Mouse (Mus musculus) heart, embryonic 16.5 days (tissue): ENCODE data around the gene Plekhg4. TPM values are rescaled to one million over a fixed set of nuclear protein-coding genes. Genes with fewer than 3 reads are reported as not detected.

Experiments
- ATAC-seq: fragments of 200-750 bp; cut with Nextera tagmentation; replicated peaks from 2 replicates; pipeline ENCODE4 v1.8.0; 2017; ENCODE audit warnings: moderate number of reproducible peaks; ENCODE audit not compliant: insufficient read depth, low FRiP score; ENCODE audit errors: extremely low read depth
- H3K27ac ChIP-seq: fragments of 300-500 bp; sonication (generic); 2 replicates; pipeline ENCODE4 v1.5.1; 2014; ENCODE audit warnings: mild to moderate bottlenecking, low read length, control low read depth, moderate library complexity
- H3K27me3 ChIP-seq: fragments of 300-500 bp; sonication (generic); 2 replicates; pipeline ENCODE4 v1.6.1; 2014; ENCODE audit warnings: low read length, mixed read lengths; ENCODE audit not compliant: control insufficient read depth, insufficient read depth
- H3K36me3 ChIP-seq: fragments of 300-500 bp; sonication (generic); 2 replicates; pipeline ENCODE4 v1.6.1; 2014; ENCODE audit not compliant: control insufficient read depth, insufficient read depth
- H3K4me1 ChIP-seq: fragments of 300-500 bp; sonication (generic); 2 replicates; pipeline ENCODE4 v1.6.1; 2014; ENCODE audit warnings: low read length, mixed read lengths; ENCODE audit not compliant: control insufficient read depth, insufficient read depth
- H3K4me2 ChIP-seq: fragments of 300-500 bp; sonication (generic); 2 replicates; pipeline ENCODE4 v1.6.1; 2014; ENCODE audit warnings: low read depth, mild to moderate bottlenecking, control low read depth, low read length
- H3K4me3 ChIP-seq: fragments of 300-500 bp; sonication (generic); 2 replicates; pipeline ENCODE4 v1.5.1; 2014; ENCODE audit warnings: mild to moderate bottlenecking, control low read depth, low read length
- H3K9ac ChIP-seq: fragments of 300-500 bp; sonication (generic); 2 replicates; pipeline ENCODE4 v1.6.1; 2014; ENCODE audit warnings: low read length, control low read depth
- H3K9me3 ChIP-seq: fragments of 300-500 bp; sonication (generic); replicated peaks from 2 replicates; pipeline ENCODE4 v1.6.1; 2016; ENCODE audit warnings: low read length; ENCODE audit not compliant: control insufficient read depth
- WGBS: fragments of 180-500 bp; shearing (Covaris S2); extraction: QIAGEN DNeasy Blood & Tissue Kit; methylation state at CpG from one replicate; pipeline ENCODE4 v1.1.7; 2014; 5-methylcytosine and 5-hydroxymethylcytosine counted together
- polyA plus RNA-seq: library from polyadenylated mRNA; unstranded; fragments of >200 nt; fragmentation: Nextera tagmentation; extraction: Ambion mirVana; gene quantifications from 2 replicates; pipeline ENCODE4 v1.2.1, GENCODE M21; 2015

The Plekhg4 gene
- polyA plus RNA-seq, 1 experiment from 2014 or later, result 0.18 TPM

DNA sequence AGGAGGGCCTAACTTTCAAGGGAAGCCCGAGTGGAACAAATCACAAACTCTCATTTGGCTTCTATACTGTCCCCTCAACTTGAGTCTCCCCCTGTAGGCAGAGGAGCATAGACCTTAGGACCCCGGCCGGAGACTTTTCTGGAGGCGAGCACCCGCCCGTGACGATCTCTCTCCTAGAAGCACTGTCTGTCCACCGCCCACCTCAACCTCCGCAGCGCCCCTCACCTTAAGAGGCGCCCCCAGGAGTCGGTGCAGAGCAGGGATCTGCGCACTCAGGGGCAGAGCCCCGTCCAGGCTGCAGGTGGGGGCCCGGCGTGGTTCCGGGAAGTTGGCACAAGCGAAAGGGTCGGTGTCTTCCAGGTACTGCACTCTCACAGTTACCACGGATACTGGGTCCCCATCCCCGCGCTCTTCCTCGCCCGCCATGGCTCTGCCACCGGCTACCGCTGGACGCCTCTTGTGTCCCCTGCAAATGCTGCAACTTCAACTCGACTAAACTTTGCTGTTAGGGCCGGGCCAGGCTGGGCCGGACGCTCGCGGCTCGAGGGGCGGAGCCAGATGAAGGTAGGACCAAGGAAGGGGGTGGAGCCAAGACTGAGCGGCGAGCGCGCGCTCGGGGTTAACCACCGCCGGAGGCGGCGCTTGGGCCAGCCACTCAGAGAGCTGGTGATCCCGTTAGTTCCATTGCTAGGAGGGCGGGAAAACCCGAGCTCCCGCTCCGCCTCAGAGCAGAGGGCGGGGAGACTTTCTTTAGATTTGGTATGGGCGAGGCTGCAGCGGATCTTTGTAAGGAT, 25.4 kb upstream of the Plekhg4 start, which contains the start of gene Fhod1:
Gene Fhod1, minus strand, starts transcription at position 526 of the 794 bp plus-strand sequence.
- Histone ChIP-seq H3K9ac (peak within 1 kb of the TSS; percentile 87), H3K9me3 (no peaks in the 10 kb centered on the region), H3K27me3 (peaks cover 2% of the 10 kb centered on the region; the same call in 1 of the 2 replicates), H3K4me2 (peak within 1 kb of the TSS; percentile 87), H3K4me3 (peak within 1 kb of the TSS; percentile 73), H3K27ac (peak within 1 kb of the TSS; percentile 92), H3K36me3 (no peaks in the 10 kb centered on the region), H3K4me1 (peaks cover 44% of the 10 kb centered on the region)
- ATAC-seq, result peak; percentile 88
- under 1% methylated on average over 53 of the region's 53 CpGs for WGBS

DNA sequence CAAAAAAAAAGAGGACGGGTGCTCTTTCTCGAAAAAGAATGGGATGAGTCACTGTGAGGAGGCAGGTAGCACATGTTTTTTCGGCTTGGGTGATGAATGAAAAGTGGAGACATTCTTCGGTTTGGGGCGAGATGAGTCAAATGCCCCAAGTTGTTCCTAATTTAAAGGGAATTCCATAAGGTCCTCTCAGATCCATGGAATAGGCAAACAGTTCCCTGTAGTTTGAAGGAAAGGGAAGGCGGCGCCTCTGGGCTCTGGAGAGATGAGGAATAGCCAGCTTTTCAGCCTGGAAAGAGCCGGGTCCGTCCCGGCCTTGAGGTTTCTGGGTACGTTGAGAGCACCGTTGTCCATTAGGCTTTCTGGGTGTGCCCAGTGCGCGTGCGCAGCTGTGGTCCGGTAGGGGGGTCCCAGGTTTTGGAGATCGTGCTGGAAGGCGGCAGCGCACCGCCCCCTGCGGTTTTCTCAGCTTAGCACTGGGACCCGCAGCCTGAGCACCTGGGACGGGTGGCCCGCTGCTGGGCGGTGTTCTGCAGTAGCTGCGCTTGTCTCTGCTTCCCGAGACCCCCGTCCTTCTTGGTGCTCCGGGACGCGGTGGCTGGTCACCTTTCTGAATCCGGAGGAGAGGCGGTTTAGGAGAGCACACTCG, 24.5 kb upstream of the Plekhg4 start, which contains the start of gene Slc9a5:
Gene Slc9a5, plus strand, starts transcription at position 394 of the 646 bp plus-strand sequence.
- Histone ChIP-seq H3K36me3 (no peaks in the 10 kb centered on the region), H3K9me3 (no peaks in the 10 kb centered on the region), H3K4me1 (peaks cover 44% of the 10 kb centered on the region), H3K4me3 (peak within 1 kb of the TSS; percentile 73), H3K27ac (peak within 1 kb of the TSS; percentile 92), H3K4me2 (peak within 1 kb of the TSS; percentile 87), H3K27me3 (peaks cover 2% of the 10 kb centered on the region; the same call in 1 of the 2 replicates), H3K9ac (peak within 1 kb of the TSS; percentile 87)
- no peak for ATAC-seq
- under 1% methylated on average over 34 of the region's 34 CpGs for WGBS

DNA sequence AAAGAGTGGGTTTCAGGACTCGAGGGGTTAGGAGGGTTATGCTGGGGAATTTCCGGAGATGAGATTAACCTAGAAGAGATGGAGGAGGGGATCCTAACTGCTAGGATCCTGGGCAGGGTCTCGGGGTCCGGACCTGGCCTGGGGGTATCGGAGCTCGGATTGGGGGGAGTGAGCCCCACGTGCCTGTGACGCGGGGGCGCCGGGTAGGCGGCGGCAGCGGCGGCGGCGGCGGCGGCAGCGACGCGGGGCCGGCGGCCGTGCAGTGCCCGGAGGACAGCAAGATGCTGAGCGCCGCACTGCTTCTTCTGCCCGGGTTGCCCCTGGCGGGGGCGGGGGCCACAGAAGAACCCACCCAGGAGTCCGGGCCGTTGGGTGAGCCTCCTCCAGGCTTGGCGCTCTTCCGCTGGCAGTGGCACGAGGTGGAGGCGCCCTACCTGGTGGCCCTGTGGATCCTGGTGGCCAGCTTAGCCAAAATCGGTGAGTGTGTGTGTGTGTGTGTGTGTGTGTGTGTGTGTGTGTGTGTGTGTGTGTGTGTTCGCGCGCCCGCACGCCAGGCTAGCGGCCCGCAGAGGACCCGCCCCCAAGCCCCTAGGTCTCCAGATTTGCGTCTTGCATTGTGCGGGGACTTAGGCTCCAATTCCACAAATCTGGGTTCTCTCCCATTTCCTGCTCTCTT, 23.8 kb upstream of the Plekhg4 start:
- Histone ChIP-seq H3K36me3 (no peaks in the 10 kb centered on the region), H3K4me3 (peak overlapping the region; percentile 73), H3K4me1 (peaks cover 42% of the 10 kb centered on the region), H3K9me3 (no peaks in the 10 kb centered on the region), H3K9ac (peak overlapping the region; percentile 73), H3K27ac (no peak overlapping the region), H3K4me2 (peak overlapping the region; percentile 87), H3K27me3 (peaks cover 2% of the 10 kb centered on the region; the same call in 1 of the 2 replicates)
- WGBS, result under 1% methylated on average over 44 of the region's 48 CpGs
- ATAC-seq, result no peak

DNA sequence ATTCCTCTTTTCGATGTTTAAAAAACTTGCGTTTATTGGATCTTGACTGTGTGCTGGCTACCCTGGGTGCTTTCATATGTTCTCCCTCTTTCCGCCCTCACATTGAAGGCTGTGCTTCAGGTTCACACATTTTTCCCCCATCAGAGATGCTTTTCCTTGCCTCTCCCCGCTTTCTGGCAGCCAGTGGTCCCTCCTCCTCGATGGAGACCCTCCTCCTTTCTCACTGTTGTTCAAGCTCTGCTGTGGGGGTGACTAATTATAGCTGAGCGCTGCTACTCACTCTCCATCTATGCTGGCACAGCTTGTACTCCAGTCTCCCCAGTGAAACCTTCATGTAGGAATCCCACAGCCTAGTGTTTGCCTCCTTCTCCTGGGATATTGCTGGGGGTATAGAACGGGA, 22.9 kb upstream of the Plekhg4 start:
- no peak overlapping the region; the same call in 1 of the 2 replicates for H3K9ac ChIP-seq

DNA sequence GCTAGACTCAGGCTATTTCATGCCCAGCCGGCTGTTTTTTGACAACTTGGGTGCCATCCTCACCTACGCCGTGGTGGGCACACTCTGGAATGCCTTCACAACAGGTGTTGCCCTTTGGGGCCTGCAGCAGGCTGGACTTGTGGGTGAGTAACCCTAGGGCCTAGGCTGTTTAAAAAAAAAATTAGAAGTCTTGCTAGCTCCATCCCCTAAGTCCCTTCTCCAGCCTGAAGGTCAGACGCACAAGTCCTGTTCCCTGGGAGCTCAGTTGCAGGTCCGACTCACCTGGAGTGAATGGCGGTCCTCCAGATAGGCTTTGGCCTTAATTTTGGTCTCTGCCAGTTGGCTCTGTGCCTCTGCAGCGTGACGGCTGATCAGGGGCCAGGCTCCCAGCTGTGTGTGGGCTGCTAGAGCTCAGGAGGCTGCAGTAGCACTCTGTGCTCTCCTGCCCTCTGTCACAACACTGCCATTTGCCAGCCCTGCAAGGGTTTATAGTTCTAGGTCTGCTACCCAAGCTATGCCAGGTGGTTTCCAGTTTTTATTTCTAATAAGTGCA, 19.4 kb upstream of the Plekhg4 start:
- Histone ChIP-seq H3K9ac (no peak overlapping the region), H3K4me2 (no peak overlapping the region), H3K4me3 (no peak overlapping the region), H3K4me1 (peaks cover 13% of the 10 kb centered on the region), H3K36me3 (no peaks in the 10 kb centered on the region), H3K27ac (no peak overlapping the region), H3K27me3 (peaks cover 2% of the 10 kb centered on the region; the same call in 1 of the 2 replicates), H3K9me3 (no peaks in the 10 kb centered on the region)
- WGBS, result 62% methylated on average over 8 of the region's 8 CpGs
- no peak for ATAC-seq

More for the DNA sequence above, 22.9 kb upstream of the Plekhg4 start:
- H3K9me3 ChIP-seq, result no peaks in the 10 kb centered on the region
- 26% methylated on average over 7 of the region's 7 CpGs for WGBS
- ATAC-seq, result no peak
- H3K36me3 ChIP-seq, result no peaks in the 10 kb centered on the region
- no peak overlapping the region for H3K27ac ChIP-seq
- H3K27me3 ChIP-seq, result peaks cover 2% of the 10 kb centered on the region; the same call in 1 of the 2 replicates
- peak overlapping the region; percentile 73; the same call in 1 of the 2 replicates for H3K4me3 ChIP-seq
- peak overlapping the region; percentile 87 for H3K4me2 ChIP-seq
- peaks cover 33% of the 10 kb centered on the region for H3K4me1 ChIP-seq

DNA sequence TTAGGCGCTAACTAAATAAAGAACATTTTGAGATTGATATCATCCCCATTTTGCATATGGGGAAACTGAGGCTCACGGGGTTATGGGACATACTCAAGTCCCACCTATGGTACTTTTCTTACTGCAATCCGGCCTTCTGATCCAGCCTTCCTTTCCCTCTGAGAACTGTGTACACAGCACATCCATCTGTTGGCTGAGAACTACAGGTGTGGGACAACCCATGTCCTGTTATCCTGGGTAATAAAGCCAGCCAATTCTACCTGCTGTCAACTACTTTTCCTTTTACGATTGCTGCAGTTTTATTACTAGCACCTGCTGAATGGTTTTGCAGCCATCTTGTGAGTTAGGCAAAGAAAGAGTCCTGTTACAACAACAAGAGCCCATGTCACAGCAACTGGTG, 18.5 kb upstream of the Plekhg4 start:
- no peak for ATAC-seq
- Histone ChIP-seq H3K4me1 (peaks cover 11% of the 10 kb centered on the region), H3K4me3 (no peak overlapping the region), H3K4me2 (no peak overlapping the region), H3K27me3 (peaks cover 2% of the 10 kb centered on the region; the same call in 1 of the 2 replicates), H3K9ac (no peak overlapping the region), H3K9me3 (no peaks in the 10 kb centered on the region), H3K27ac (no peak overlapping the region), H3K36me3 (no peaks in the 10 kb centered on the region)
- WGBS, result 87% methylated on average over 4 of the region's 4 CpGs

DNA sequence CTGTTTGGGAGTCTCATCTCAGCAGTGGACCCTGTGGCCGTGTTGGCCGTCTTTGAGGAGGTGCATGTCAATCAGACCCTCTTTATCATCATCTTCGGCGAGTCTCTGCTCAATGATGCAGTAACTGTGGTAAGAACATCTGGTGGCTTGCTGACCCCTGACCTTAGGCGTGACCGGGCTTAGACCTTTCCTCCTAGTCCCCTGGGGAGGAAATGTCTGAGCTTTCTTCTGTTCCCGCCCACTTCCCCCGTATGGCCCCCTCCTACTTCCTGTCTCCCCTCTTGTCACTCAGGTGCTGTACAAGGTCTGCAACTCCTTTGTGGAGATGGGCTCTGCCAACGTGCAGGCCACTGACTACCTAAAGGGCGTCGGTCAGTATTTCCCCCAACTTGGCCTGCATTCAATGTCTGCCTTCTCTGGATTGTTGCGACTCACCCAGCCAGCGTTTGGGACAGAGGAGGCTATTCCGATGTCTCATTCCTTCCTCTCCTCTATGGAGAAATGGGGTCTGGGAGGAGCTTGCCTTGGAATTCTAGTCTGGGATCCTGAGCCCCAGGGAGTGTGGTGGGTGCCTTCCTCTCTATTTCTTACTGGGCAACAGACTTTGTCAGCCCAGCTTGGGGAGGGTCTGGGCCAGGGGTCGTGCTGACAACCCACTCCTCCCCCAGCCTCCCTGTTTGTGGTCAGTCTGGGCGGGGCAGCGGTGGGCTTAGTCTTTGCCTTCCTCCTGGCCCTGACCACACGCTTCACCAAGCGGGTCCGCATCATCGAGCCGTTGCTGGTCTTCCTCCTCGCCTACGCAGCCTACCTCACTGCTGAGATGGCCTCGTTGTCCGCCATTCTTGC, 17.7 kb upstream of the Plekhg4 start:
- Histone ChIP-seq H3K27me3 (peaks cover 2% of the 10 kb centered on the region; the same call in 1 of the 2 replicates), H3K27ac (no peak overlapping the region), H3K9me3 (no peaks in the 10 kb centered on the region), H3K9ac (no peak overlapping the region), H3K36me3 (no peaks in the 10 kb centered on the region), H3K4me1 (peaks cover 3% of the 10 kb centered on the region; the same call in 1 of the 2 replicates), H3K4me2 (no peak overlapping the region), H3K4me3 (no peak overlapping the region)
- peak; percentile 58; the same call in 1 of the 2 replicates for ATAC-seq
- 67% methylated on average over 26 of the region's 26 CpGs for WGBS

DNA sequence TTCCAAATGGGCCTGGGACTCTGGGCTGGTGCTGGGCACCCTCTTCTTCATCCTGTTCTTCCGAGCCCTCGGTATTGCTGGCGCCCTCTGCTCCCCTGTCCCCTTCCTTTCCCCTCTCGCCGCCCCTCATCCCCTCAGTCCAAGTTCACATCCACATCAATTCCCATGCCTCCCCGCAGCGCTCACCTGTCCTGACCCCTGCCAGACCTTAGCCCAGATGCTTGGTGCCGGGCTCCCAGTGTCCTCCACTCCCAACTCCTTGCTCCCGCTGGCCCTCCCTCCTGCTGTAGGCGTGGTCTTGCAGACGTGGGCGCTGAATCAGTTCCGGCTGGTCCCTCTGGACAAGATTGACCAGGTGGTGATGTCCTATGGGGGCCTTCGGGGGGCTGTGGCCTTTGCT, 16.4 kb upstream of the Plekhg4 start:
- Histone ChIP-seq H3K9me3 (no peaks in the 10 kb centered on the region), H3K4me1 (peaks cover 2% of the 10 kb centered on the region; the same call in 1 of the 2 replicates), H3K27me3 (no peaks in the 10 kb centered on the region), H3K9ac (no peak overlapping the region), H3K36me3 (no peaks in the 10 kb centered on the region), H3K27ac (no peak overlapping the region), H3K4me2 (no peak overlapping the region), H3K4me3 (no peak overlapping the region)
- WGBS, result 83% methylated on average over 14 of the region's 14 CpGs
- ATAC-seq, result no peak
